Mouse (Mus musculus): ENCODE results near the gene Tsnax. TPM values are rescaled to one million over a fixed set of nuclear protein-coding genes. Genes with fewer than 3 reads are reported as not detected.
A peak's percentile ranks its signal among the peaks of the same experiment; 100 is the strongest.

Gene Tsnax
- polyA plus RNA-seq, 1 experiment from 2014 or later = 130 TPM

DNA sequence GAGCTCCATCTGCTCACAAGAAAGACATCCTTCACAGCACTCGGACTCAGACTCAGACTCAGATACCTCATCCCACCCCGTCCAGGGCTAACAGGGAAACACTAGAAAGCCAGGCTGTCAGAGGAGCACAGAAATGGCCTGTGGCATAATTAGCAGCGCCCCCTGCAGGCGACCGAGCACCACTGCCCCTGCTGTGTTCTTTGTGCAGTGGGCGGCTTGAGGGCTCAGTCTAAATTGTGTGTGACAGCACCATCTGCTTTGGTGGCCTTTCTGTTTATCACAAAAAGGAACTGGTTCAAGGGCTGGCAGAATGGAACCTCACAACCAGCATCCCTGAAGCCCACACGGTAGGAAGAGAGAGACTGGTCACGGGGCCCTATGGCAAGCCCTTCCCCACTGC, 21.9 kb downstream of the Tsnax start:
- ATAC-seq (ENCODE audit: low read depth) = peak; percentile 74
- Histone ChIP-seq H3K4me2 (ENCODE audit: low read depth, low read length) (no peak overlapping the region), H3K4me3 (ENCODE audit: low read depth, low read length) (no peak overlapping the region), H3K27me3 (replicated peaks; ENCODE audit: control insufficient read depth, insufficient read depth, low read length) (no peaks in the 10 kb centered on the region), H3K9me3 (ENCODE audit: control insufficient read depth, low read length) (no peaks in the 10 kb centered on the region), H3K36me3 (ENCODE audit: control insufficient read depth, insufficient read depth, low read length) (peaks cover 72% of the 10 kb centered on the region), H3K27ac (replicated peaks; ENCODE audit: low read depth, low read length) (no peak overlapping the region), H3K4me1 (ENCODE audit: control insufficient read depth, insufficient read depth, low read length) (no peaks in the 10 kb centered on the region), H3K9ac (ENCODE audit: low read depth, low read length) (no peak overlapping the region)
- WGBS = 29% methylated on average over 8 of the region's 8 CpGs
- peak; percentile 52 for DNase-seq (ENCODE audit: low spot score)

DNA sequence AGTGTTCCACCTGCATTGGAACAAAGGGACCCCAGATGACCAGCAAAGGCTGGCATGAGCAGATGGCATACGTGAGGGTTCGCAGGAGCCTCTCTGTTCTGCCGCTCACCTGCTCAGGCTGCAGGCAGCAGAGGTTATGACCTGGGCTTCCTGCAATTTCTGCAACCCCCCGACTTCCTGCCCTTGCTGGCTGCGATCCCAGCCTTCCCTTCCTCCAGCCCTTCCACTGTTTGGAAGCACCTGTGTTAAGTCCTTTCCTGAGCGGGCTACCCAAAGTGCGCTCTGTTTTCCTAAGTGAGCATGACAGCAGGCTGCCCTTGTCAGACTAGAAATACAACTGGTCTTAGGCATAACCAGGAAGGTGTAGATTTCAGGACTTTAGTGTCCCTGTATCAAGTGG, 24.3 kb downstream of the Tsnax start:
- H3K4me1 ChIP-seq (ENCODE audit: control insufficient read depth, insufficient read depth, low read length) = no peaks in the 10 kb centered on the region
- no peak overlapping the region for H3K9ac ChIP-seq (ENCODE audit: low read depth, low read length)
- ATAC-seq (ENCODE audit: low read depth) (no peak), DNase-seq (ENCODE audit: low spot score) (no peak)
- H3K4me2 ChIP-seq (ENCODE audit: low read depth, low read length) = no peak overlapping the region
- H3K27ac ChIP-seq (replicated peaks; ENCODE audit: low read depth, low read length) = no peak overlapping the region
- WGBS = 63% methylated on average over 7 of the region's 7 CpGs
- H3K9me3 ChIP-seq (ENCODE audit: control insufficient read depth, low read length) = no peaks in the 10 kb centered on the region
- H3K27me3 ChIP-seq (replicated peaks; ENCODE audit: control insufficient read depth, insufficient read depth, low read length) = no peaks in the 10 kb centered on the region
- peaks cover 56% of the 10 kb centered on the region for H3K36me3 ChIP-seq (ENCODE audit: control insufficient read depth, insufficient read depth, low read length)
- no peak overlapping the region for H3K4me3 ChIP-seq (ENCODE audit: low read depth, low read length)

DNA sequence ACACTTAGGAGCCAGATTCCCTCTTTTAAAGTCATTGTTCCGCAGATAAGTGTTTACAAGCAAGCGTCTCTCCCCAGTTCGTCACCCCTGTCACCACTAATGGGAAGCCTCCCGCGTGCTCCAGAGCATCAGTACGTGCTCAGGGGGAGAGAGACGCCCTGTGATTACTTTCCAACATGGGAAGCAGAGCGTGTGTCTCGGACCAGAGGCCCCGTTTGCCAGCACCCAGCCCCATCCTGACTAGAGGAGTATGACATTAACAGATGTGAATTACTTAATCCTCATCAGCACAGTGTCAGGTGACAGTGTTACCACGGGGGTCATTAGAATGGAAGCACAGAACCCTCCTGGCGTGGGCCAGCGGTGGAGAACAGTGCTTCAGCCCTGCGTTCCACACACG, 25.9 kb downstream of the Tsnax start:
- H3K27me3 ChIP-seq (replicated peaks; ENCODE audit: control insufficient read depth, insufficient read depth, low read length) = no peaks in the 10 kb centered on the region
- no peak overlapping the region for H3K27ac ChIP-seq (replicated peaks; ENCODE audit: low read depth, low read length)
- 82% methylated on average over 15 of the region's 15 CpGs for WGBS
- no peaks in the 10 kb centered on the region for H3K9me3 ChIP-seq (ENCODE audit: control insufficient read depth, low read length)
- no peak overlapping the region for H3K4me3 ChIP-seq (ENCODE audit: low read depth, low read length)
- DNase-seq (ENCODE audit: low spot score) = no peak
- H3K9ac ChIP-seq (ENCODE audit: low read depth, low read length) = no peak overlapping the region
- ATAC-seq (ENCODE audit: low read depth) = no peak
- H3K36me3 ChIP-seq (ENCODE audit: control insufficient read depth, insufficient read depth, low read length) = peaks cover 42% of the 10 kb centered on the region
- peaks cover 11% of the 10 kb centered on the region; the same call in 1 of the 2 replicates for H3K4me1 ChIP-seq (ENCODE audit: control insufficient read depth, insufficient read depth, low read length)
- H3K4me2 ChIP-seq (ENCODE audit: low read depth, low read length) = no peak overlapping the region

DNA sequence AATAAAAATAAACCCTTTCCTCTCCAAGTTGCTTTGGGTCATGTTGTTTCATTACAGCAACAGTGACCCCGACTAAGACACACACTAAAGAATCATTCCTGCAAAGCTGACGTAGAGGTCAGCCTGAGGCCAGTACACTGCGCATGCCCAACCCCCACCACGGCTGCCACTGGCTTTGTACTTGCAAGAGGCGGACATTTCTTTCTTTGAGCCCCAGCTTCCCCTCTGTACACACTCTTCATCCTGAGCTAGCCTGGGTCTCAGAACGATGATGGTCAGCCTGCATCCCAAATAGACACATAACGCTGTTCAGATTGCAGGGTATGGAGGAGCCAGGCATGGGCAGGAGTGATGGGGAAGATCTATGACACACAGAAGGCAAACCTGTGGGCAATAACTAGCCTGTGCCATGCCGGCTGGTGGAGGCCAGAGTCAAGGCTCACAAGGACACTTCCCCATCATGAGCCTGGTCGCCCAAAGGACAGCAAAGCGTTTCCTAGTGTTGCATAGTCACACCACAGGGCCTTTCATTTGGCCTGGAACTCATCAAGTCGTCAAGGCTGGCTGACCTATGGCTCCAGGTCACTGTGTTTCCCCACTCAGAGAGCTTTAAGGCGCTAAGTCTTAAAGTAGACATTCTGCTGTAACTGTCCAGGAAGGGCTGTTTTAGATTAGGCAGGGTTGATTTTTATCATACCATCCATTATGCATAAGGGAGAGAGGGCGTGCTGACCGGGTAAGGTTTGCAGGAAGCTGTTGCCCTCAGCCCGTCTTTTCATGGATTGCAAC, 28.0 kb downstream of the Tsnax start:
- Histone ChIP-seq H3K36me3 (ENCODE audit: control insufficient read depth, insufficient read depth, low read length) (peaks cover 35% of the 10 kb centered on the region), H3K9ac (ENCODE audit: low read depth, low read length) (no peak overlapping the region), H3K27ac (replicated peaks; ENCODE audit: low read depth, low read length) (no peak overlapping the region), H3K4me3 (ENCODE audit: low read depth, low read length) (no peak overlapping the region), H3K27me3 (replicated peaks; ENCODE audit: control insufficient read depth, insufficient read depth, low read length) (no peaks in the 10 kb centered on the region), H3K4me2 (ENCODE audit: low read depth, low read length) (no peak overlapping the region), H3K9me3 (ENCODE audit: control insufficient read depth, low read length) (0 out of 2 replicates have a peak, but pooled peaks cover 3% of the 10 kb centered on the region), H3K4me1 (ENCODE audit: control insufficient read depth, insufficient read depth, low read length) (peaks cover 15% of the 10 kb centered on the region; the same call in 1 of the 2 replicates)
- WGBS = 53% methylated on average over 15 of the region's 15 CpGs
- peak; percentile 61 for DNase-seq (ENCODE audit: low spot score)
- ATAC-seq (ENCODE audit: low read depth) = no peak

DNA sequence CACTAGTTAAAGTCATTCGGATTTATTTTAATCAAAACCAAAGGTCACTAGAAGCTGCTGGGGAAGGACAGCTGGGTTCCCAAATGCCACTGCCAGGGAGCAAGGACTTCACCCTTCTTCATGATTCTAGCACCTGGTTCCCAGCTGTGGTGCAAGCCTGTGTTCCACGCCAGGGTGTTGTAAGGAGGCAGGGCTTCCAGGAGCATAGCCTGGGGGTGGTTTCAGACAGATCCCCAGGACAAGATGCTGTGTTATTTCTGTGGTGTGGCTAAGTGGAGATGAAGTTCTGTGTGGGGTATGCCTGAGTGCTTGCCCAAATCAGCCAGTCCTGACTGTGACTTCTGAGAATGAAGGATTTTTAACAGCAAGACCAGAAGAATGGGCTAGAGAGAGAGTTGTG, 28.7 kb downstream of the Tsnax start:
- H3K36me3 ChIP-seq (ENCODE audit: control insufficient read depth, insufficient read depth, low read length) = peaks cover 34% of the 10 kb centered on the region
- no peak overlapping the region; the same call in 1 of the 2 replicates for H3K27ac ChIP-seq (replicated peaks; ENCODE audit: low read depth, low read length)
- H3K9ac ChIP-seq (ENCODE audit: low read depth, low read length) = no peak overlapping the region
- ATAC-seq (ENCODE audit: low read depth) = no peak
- H3K9me3 ChIP-seq (ENCODE audit: control insufficient read depth, low read length) = 0 out of 2 replicates have a peak, but pooled peaks cover 3% of the 10 kb centered on the region
- 24% methylated on average over 2 of the region's 2 CpGs for WGBS
- no peak overlapping the region for H3K4me2 ChIP-seq (ENCODE audit: low read depth, low read length)
- H3K27me3 ChIP-seq (replicated peaks; ENCODE audit: control insufficient read depth, insufficient read depth, low read length) = no peaks in the 10 kb centered on the region
- no peak overlapping the region for H3K4me3 ChIP-seq (ENCODE audit: low read depth, low read length)
- peaks cover 15% of the 10 kb centered on the region; the same call in 1 of the 2 replicates for H3K4me1 ChIP-seq (ENCODE audit: control insufficient read depth, insufficient read depth, low read length)
- DNase-seq (ENCODE audit: low spot score) = peak; percentile 45

DNA sequence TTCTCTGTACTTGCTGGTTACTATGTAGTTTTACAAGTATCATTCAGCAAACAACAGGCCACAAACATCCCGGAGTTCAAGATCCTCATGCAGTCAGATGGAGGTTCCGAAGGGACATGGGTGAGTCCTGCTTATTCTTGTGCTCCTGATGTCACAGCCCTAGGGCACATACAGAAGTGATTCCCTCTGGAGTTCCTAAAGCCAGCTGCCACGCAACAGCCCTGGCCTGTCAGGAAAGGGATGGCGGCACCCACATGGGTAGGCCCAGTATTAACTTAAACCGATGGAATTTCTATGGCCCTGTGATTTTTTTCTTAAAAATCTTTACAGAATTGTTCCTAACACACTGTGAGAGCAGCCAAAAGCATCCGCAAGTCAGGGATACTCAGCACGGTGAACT, 30.6 kb downstream of the Tsnax start:
- H3K4me2 ChIP-seq (ENCODE audit: low read depth, low read length) = no peak overlapping the region
- 0 out of 2 replicates have a peak, but pooled peaks cover 3% of the 10 kb centered on the region for H3K9me3 ChIP-seq (ENCODE audit: control insufficient read depth, low read length)
- H3K27me3 ChIP-seq (replicated peaks; ENCODE audit: control insufficient read depth, insufficient read depth, low read length) = no peaks in the 10 kb centered on the region
- 33% methylated on average over 7 of the region's 7 CpGs for WGBS
- H3K36me3 ChIP-seq (ENCODE audit: control insufficient read depth, insufficient read depth, low read length) = peaks cover 18% of the 10 kb centered on the region; the same call in 1 of the 2 replicates
- H3K4me3 ChIP-seq (ENCODE audit: low read depth, low read length) = no peak overlapping the region
- ATAC-seq (ENCODE audit: low read depth) = no peak
- peaks cover 15% of the 10 kb centered on the region; the same call in 1 of the 2 replicates for H3K4me1 ChIP-seq (ENCODE audit: control insufficient read depth, insufficient read depth, low read length)
- H3K27ac ChIP-seq (replicated peaks; ENCODE audit: low read depth, low read length) = peak overlapping the region; percentile 57
- no peak for DNase-seq (ENCODE audit: low spot score)
- peak overlapping the region; percentile 30; the same call in 1 of the 2 replicates for H3K9ac ChIP-seq (ENCODE audit: low read depth, low read length)

DNA sequence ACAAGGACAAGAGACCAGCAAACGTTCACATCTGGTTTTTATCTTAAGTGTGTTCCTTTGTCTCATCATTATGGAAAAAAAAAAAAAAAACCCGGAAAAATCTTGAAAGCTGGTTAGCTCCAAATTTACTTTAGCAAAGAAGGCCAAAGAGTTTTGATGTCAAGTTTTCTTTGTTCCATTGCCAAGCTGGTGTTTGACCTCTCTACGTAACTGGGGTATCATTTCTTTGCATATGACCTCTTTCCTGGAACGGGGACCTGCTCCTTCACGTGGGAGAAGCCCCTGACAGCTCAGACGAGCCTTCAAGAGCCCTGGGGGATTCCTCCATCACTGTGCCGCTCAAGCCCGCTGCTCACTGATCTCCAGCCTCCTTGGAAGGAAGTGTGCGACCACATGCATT, 31.1 kb downstream of the Tsnax start:
- no peak overlapping the region for H3K4me3 ChIP-seq (ENCODE audit: low read depth, low read length)
- H3K4me2 ChIP-seq (ENCODE audit: low read depth, low read length) = no peak overlapping the region
- no peaks in the 10 kb centered on the region for H3K27me3 ChIP-seq (replicated peaks; ENCODE audit: control insufficient read depth, insufficient read depth, low read length)
- 0 out of 2 replicates have a peak, but pooled peaks cover 3% of the 10 kb centered on the region for H3K9me3 ChIP-seq (ENCODE audit: control insufficient read depth, low read length)
- peak overlapping the region; percentile 57 for H3K27ac ChIP-seq (replicated peaks; ENCODE audit: low read depth, low read length)
- ATAC-seq (ENCODE audit: low read depth) (no peak), DNase-seq (ENCODE audit: low spot score) (peak; percentile 72)
- WGBS = 11% methylated on average over 9 of the region's 9 CpGs
- H3K36me3 ChIP-seq (ENCODE audit: control insufficient read depth, insufficient read depth, low read length) = peaks cover 13% of the 10 kb centered on the region; the same call in 1 of the 2 replicates
- H3K4me1 ChIP-seq (ENCODE audit: control insufficient read depth, insufficient read depth, low read length) = peaks cover 15% of the 10 kb centered on the region; the same call in 1 of the 2 replicates
- H3K9ac ChIP-seq (ENCODE audit: low read depth, low read length) = no peak overlapping the region; the same call in 1 of the 2 replicates

DNA sequence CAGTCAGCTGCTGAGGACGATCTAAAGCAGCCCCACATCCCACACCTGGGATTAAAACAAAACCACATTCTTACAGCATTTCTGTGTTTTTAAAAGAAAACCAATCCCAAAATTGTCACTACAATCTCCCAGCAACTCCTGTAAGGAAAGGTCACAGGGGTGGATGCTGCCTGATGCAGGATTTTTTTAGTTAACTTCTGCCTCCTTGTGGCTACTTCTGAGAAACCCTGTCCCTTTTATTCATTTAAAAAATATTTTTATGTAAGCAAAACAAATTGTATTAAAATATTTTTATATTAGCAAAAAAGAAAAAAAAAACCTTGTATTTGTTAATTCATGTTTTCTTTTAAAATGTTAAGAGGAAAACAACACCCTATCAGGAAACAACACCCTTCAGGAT, 33.0 kb downstream of the Tsnax start:
- H3K36me3 ChIP-seq (ENCODE audit: control insufficient read depth, insufficient read depth, low read length) = no peaks in the 10 kb centered on the region
- no peak overlapping the region for H3K4me2 ChIP-seq (ENCODE audit: low read depth, low read length)
- peaks cover 15% of the 10 kb centered on the region; the same call in 1 of the 2 replicates for H3K4me1 ChIP-seq (ENCODE audit: control insufficient read depth, insufficient read depth, low read length)
- H3K27ac ChIP-seq (replicated peaks; ENCODE audit: low read depth, low read length) = no peak overlapping the region
- WGBS = 53% methylated on average over 1 of the region's 1 CpGs
- 0 out of 2 replicates have a peak, but pooled peaks cover 3% of the 10 kb centered on the region for H3K9me3 ChIP-seq (ENCODE audit: control insufficient read depth, low read length)
- H3K4me3 ChIP-seq (ENCODE audit: low read depth, low read length) = no peak overlapping the region
- H3K9ac ChIP-seq (ENCODE audit: low read depth, low read length) = no peak overlapping the region
- H3K27me3 ChIP-seq (replicated peaks; ENCODE audit: control insufficient read depth, insufficient read depth, low read length) = no peaks in the 10 kb centered on the region
- ATAC-seq (ENCODE audit: low read depth) (no peak), DNase-seq (ENCODE audit: low spot score) (no peak)

Data from embryonic facial prominence, embryonic 14.5 days (tissue).